Mouse (Mus musculus) stomach, embryonic 16.5 days (tissue): ENCODE data around the gene Eif6. TPM values are rescaled to one million over a fixed set of nuclear protein-coding genes. Genes with fewer than 3 reads are reported as not detected.

Experiments used
- ATAC-seq: fragments of 200-750 bp; cut with Nextera tagmentation; 2 replicates; pipeline ENCODE4 v1.8.0; 2017; ENCODE audit warnings: moderate number of reproducible peaks, moderate TSS enrichment; ENCODE audit not compliant: insufficient read depth, low FRiP score
- H3K27ac ChIP-seq: fragments of 300-500 bp; sonication (generic); 2 replicates; pipeline ENCODE4 v1.5.1; 2014; ENCODE audit warnings: low read length
- H3K27me3 ChIP-seq: fragments of 300-500 bp; sonication (generic); 2 replicates; pipeline ENCODE4 v1.6.1; 2014; ENCODE audit warnings: low read length, control low read depth, mixed read lengths; ENCODE audit not compliant: control insufficient read depth, insufficient read depth
- H3K36me3 ChIP-seq: fragments of 300-500 bp; sonication (generic); 2 replicates; pipeline ENCODE4 v1.6.1; 2014; ENCODE audit warnings: low read length; ENCODE audit not compliant: control insufficient read depth, insufficient read depth
- H3K4me1 ChIP-seq: fragments of 300-500 bp; sonication (generic); 2 replicates; pipeline ENCODE4 v1.6.1; 2014; ENCODE audit warnings: low read length, control low read depth, mixed read lengths; ENCODE audit not compliant: control insufficient read depth, insufficient read depth
- H3K4me2 ChIP-seq: fragments of 300-500 bp; sonication (generic); 2 replicates; pipeline ENCODE4 v1.6.1; 2014; ENCODE audit warnings: low read depth, low read length, mixed read lengths
- H3K4me3 ChIP-seq: fragments of 300-500 bp; sonication (generic); replicated peaks from 2 replicates; pipeline ENCODE4 v1.5.1; 2014; ENCODE audit warnings: mild to moderate bottlenecking, low read length
- H3K9ac ChIP-seq: fragments of 300-500 bp; sonication (generic); 2 replicates; pipeline ENCODE4 v1.6.1; 2014; ENCODE audit warnings: low read length
- H3K9me3 ChIP-seq: fragments of 300-500 bp; sonication (generic); replicated peaks from 2 replicates; pipeline ENCODE4 v1.6.1; 2016; ENCODE audit warnings: low read length, control low read depth; ENCODE audit not compliant: control insufficient read depth
- WGBS: fragments of 180-500 bp; shearing (Covaris S2); extraction: QIAGEN DNeasy Blood & Tissue Kit; methylation state at CpG from one replicate; pipeline ENCODE4 v1.1.7; 2014; 5-methylcytosine and 5-hydroxymethylcytosine counted together
- polyA plus RNA-seq: library from polyadenylated mRNA; unstranded; fragments of >200 nt; fragmentation: Nextera tagmentation; extraction: Ambion mirVana; gene quantifications from 2 replicates; pipeline ENCODE4 v1.2.1, GENCODE M21; 2015

The Eif6 gene
- polyA plus RNA-seq, 1 experiment from 2014 or later, result 221 TPM

DNA sequence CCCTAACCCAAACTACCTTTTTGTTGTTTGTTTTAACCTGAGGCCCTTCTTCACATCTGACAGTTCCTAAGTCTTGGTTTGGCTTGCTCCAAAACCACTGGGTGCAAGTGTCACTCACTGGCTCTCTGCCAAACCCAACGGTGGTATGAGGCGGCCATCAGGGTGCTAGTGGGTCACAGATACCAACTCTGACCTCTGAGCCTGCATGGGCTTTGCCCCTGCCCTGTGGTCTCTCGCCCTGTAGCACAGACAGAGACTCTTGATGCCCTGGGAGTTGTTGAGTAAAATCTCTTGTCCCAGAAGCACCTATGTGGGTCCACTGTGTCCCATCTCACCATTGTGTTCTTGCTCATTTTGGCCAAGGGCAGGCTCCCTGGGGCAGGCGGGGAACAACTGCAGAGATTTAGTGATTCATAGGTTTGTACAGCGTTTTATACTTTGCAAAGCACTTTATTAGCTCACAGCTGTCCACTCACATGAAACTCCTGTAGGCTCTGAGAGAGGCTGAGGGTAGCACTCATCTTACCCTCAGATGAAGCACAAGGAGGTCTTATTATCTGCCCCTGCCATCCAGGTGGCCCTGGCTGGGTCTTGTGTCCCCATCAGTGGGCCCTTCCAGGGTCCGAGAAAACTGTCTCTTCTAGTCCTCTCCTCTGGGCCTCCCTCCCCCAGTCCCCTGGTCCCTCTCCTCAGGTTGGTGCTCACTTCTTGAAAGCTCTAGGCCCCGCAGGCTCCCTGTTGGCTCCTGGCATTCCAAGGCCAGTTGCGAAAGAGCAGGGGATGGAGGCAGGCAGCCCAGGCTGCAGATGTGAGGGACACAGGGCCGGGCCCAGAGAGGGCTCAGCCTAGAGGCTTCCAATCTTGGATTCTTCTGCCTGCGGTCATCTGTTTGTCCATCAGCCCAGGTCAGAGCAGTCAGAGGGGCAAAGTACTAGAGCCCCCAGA is 9.2 kb downstream of the Eif6 start:
- Histone ChIP-seq H3K4me2 (peak overlapping the region; percentile 89), H3K9ac (peak overlapping the region; percentile 91; the same call in 1 of the 2 replicates), H3K36me3 (peaks cover 3% of the 10 kb centered on the region; the same call in 1 of the 2 replicates), H3K27me3 (no peaks in the 10 kb centered on the region), H3K4me3 (no peak overlapping the region; the same call in 1 of the 2 replicates), H3K27ac (no peak overlapping the region), H3K4me1 (peaks cover 17% of the 10 kb centered on the region), H3K9me3 (no peaks in the 10 kb centered on the region)
- whole genome bisulfite sequencing, result 79% methylated on average over 10 of the region's 10 CpGs
- no peak for ATAC-seq

DNA sequence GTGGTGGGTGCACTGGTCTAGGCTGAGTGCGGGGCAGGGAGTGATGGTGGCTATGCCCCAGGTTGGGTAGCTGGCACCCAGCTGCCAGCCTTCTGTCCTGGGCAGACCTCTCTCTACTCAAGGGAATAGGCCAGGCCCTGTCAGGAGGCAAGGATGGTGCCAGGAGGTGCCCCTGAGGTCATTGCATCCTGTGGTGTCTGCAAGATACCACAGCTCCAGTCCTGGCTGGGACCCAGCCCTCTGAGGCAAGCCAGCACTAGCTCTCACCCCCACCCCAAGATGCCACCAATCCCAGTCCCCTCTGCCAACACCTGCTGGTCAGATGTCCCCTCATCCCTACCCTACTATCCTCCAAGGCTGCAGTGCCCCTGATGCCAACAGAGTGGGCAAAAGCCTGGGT is 10.5 kb downstream of the Eif6 start:
- Histone ChIP-seq H3K27ac (no peak overlapping the region), H3K9ac (no peak overlapping the region), H3K4me1 (peaks cover 17% of the 10 kb centered on the region), H3K36me3 (no peaks in the 10 kb centered on the region), H3K4me2 (no peak overlapping the region), H3K9me3 (no peaks in the 10 kb centered on the region), H3K4me3 (no peak overlapping the region), H3K27me3 (no peaks in the 10 kb centered on the region)
- WGBS, result 100% methylated on average over 1 of the region's 1 CpGs
- ATAC-seq, result no peak

- Histone ChIP-seq H3K4me2 (no peak overlapping the region), H3K27me3 (no peaks in the 10 kb centered on the region), H3K4me1 (peaks cover 16% of the 10 kb centered on the region), H3K9ac (no peak overlapping the region), H3K9me3 (no peaks in the 10 kb centered on the region), H3K27ac (no peak overlapping the region), H3K4me3 (no peak overlapping the region), H3K36me3 (no peaks in the 10 kb centered on the region)
- no peak for ATAC-seq
- 26% methylated on average over 5 of the region's 5 CpGs for WGBS
Measured at GRCm38 (mm10) chr2:155814829-155815228, 11.9 kb downstream of the Eif6 start.

GRCm38 (mm10) chr2:155812637-155813036 is 14.1 kb downstream of the Eif6 start:
- Histone ChIP-seq H3K27me3 (no peaks in the 10 kb centered on the region), H3K4me2 (no peak overlapping the region), H3K36me3 (no peaks in the 10 kb centered on the region), H3K9me3 (no peaks in the 10 kb centered on the region), H3K4me1 (no peaks in the 10 kb centered on the region), H3K9ac (no peak overlapping the region), H3K4me3 (no peak overlapping the region), H3K27ac (no peak overlapping the region)
- WGBS, result 70% methylated on average over 4 of the region's 4 CpGs
- ATAC-seq, result no peak

DNA sequence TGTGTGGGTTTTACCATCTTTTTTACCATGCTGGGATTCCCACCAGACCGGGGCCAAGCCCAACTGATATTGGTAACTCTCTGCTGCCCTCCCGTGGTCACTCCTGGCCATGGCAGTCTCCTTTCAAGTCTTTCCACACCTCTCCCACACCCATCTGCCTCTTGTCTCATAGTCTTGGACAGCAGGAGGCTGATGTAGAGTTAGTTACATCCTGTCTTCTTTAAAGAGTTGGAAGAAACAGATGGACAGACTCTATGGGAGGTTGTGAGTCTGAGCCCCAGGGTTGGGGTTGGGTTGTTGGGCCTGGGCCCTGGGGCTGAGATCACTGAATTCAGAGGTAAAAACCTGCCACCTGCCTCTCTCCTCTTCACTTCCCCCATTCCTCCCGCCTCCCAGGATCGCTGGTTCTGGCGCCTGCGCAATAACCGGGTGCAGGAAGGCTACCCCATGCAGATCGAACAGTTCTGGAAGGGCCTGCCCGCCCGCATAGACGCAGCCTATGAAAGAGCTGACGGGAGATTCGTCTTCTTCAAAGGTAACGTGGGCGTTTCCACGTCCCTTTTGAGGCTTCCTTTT is 14.8 kb downstream of the Eif6 start:
- no peak overlapping the region for H3K4me2 ChIP-seq
- no peak for ATAC-seq
- no peak overlapping the region for H3K27ac ChIP-seq
- H3K27me3 ChIP-seq, result no peaks in the 10 kb centered on the region
- no peak overlapping the region for H3K9ac ChIP-seq
- H3K36me3 ChIP-seq, result no peaks in the 10 kb centered on the region
- H3K9me3 ChIP-seq, result no peaks in the 10 kb centered on the region
- 35% methylated on average over 16 of the region's 16 CpGs for WGBS
- H3K4me3 ChIP-seq, result no peak overlapping the region
- no peaks in the 10 kb centered on the region for H3K4me1 ChIP-seq

GRCm38 (mm10) chr2:155809620-155810019 is 17.1 kb downstream of the Eif6 start:
- H3K9ac ChIP-seq, result no peak overlapping the region
- no peak overlapping the region for H3K4me3 ChIP-seq
- no peaks in the 10 kb centered on the region for H3K36me3 ChIP-seq
- no peak overlapping the region for H3K27ac ChIP-seq
- H3K27me3 ChIP-seq, result no peaks in the 10 kb centered on the region
- H3K9me3 ChIP-seq, result no peaks in the 10 kb centered on the region
- WGBS, result 81% methylated on average over 4 of the region's 4 CpGs
- H3K4me1 ChIP-seq, result peaks cover 5% of the 10 kb centered on the region; the same call in 1 of the 2 replicates
- no peak for ATAC-seq
- H3K4me2 ChIP-seq, result no peak overlapping the region

GRCm38 (mm10) chr2:155807408-155807807 is 19.3 kb downstream of the Eif6 start:
- H3K4me2 ChIP-seq, result no peak overlapping the region
- no peak overlapping the region for H3K4me3 ChIP-seq
- no peaks in the 10 kb centered on the region for H3K36me3 ChIP-seq
- ATAC-seq, result no peak
- no peak overlapping the region for H3K27ac ChIP-seq
- 42% methylated on average over 4 of the region's 4 CpGs for WGBS
- no peaks in the 10 kb centered on the region for H3K9me3 ChIP-seq
- H3K27me3 ChIP-seq, result no peaks in the 10 kb centered on the region
- H3K4me1 ChIP-seq, result peaks cover 5% of the 10 kb centered on the region; the same call in 1 of the 2 replicates
- H3K9ac ChIP-seq, result no peak overlapping the region

- H3K9me3 ChIP-seq, result no peaks in the 10 kb centered on the region
- no peak for ATAC-seq
- 51% methylated on average over 5 of the region's 5 CpGs for WGBS
- no peaks in the 10 kb centered on the region for H3K36me3 ChIP-seq
- no peak overlapping the region for H3K27ac ChIP-seq
- no peaks in the 10 kb centered on the region for H3K27me3 ChIP-seq
- H3K4me1 ChIP-seq, result peaks cover 5% of the 10 kb centered on the region; the same call in 1 of the 2 replicates
- H3K4me3 ChIP-seq, result no peak overlapping the region
- no peak overlapping the region for H3K9ac ChIP-seq
- no peak overlapping the region for H3K4me2 ChIP-seq
Measured at GRCm38 (mm10) chr2:155806548-155806947, 20.2 kb downstream of the Eif6 start.

- ATAC-seq, result no peak
- no peak overlapping the region for H3K27ac ChIP-seq
- H3K4me3 ChIP-seq, result no peak overlapping the region
- 76% methylated on average over 6 of the region's 6 CpGs for WGBS
- no peaks in the 10 kb centered on the region for H3K27me3 ChIP-seq
- no peaks in the 10 kb centered on the region for H3K36me3 ChIP-seq
- no peaks in the 10 kb centered on the region for H3K9me3 ChIP-seq
- H3K9ac ChIP-seq, result no peak overlapping the region
- peaks cover 5% of the 10 kb centered on the region; the same call in 1 of the 2 replicates for H3K4me1 ChIP-seq
- no peak overlapping the region for H3K4me2 ChIP-seq
Measured at GRCm38 (mm10) chr2:155805925-155806255, 20.8 kb downstream of the Eif6 start.
